In genomic region chr1:178468280-178468679, GRCm38 (mm10) we compare ENCODE assay signal across 9 mouse cellular contexts.
DNase-seq lines count a peak whose midpoint lies in the region; TF ChIP-seq lines count a peak whose summit lies in the region.
"Had no signal": no experiment of that assay in that cellular context is flagged by ENCODE, and none has a peak within 500 bp of the region (broad histone marks: within the 10 kb centered on the region; RNA-seq: fewer than 3 reads in every experiment).

No protein-coding gene starts in this region.

- no peak overlapping the region for H3K4me3 ChIP-seq in left cerebral cortex, adult 2 months
- H3K4me3 ChIP-seq: embryonic facial prominence, embryonic 15.5 days had no signal

- intact Hi-C loops in left cerebral cortex, adult 2 months (cut with DNase I) = loop anchor here (5.0 to 10.0 kb wide), 2 partner anchors 523 to 1009 kb away; no protein-coding TSS in a partner anchor
- intact Hi-C loops in left cerebral cortex, postnatal 36 days (cut with DNase I) = loop anchor here (5.0 to 10.0 kb wide), 3 partner anchors 523 to 1009 kb away; no protein-coding TSS in a partner anchor
- intact Hi-C loops in gastrocnemius, postnatal 36 days (cut with DNase I) = loop anchor here (5.0 kb wide), 1 partner anchor 326 kb away; no protein-coding TSS in a partner anchor

- H3K27ac ChIP-seq in left cerebral cortex, adult 2 months = no peak overlapping the region
- H3K27ac ChIP-seq: embryonic facial prominence, embryonic 15.5 days had no signal

- peak; percentile 68 for DNase-seq in cerebellum, adult 9-10 months
- no peak for DNase-seq in cerebellum, postnatal 25 days
- DNase-seq in left cerebral cortex, adult 2 months (ENCODE audit: extremely low spot score in 1 of 2, low spot score in 2 of 2) = no peak
- no peak for DNase-seq in left cerebral cortex, postnatal 36 days (ENCODE audit: low spot score in 2 of 2)
- peak; percentile 33 for DNase-seq in R1 (ENCODE audit: low read depth, low spot score)
- peak; percentile 14 for DNase-seq in lung, postnatal 14 days
- DNase-seq in right cerebral cortex, postnatal 36 days (ENCODE audit: low spot score in 2 of 2) = no peak
- no peak for DNase-seq in gastrocnemius, postnatal 36 days

- TF ChIP-seq CTCF in left cerebral cortex, adult 2 months (IDR thresholded peaks at IDR 0.05) = peak; percentile 88

Comparison
In these comparisons a context has a peak if more than half of its experiments do, and no peak if none do; other contexts are left out.
1. DNase-seq: peak in cerebellum, adult 9-10 months (single experiment), R1 (single experiment) and lung, postnatal 14 days (single experiment); none in cerebellum, postnatal 25 days (0 of 2), left cerebral cortex, adult 2 months (0 of 2), left cerebral cortex, postnatal 36 days (0 of 2), right cerebral cortex, postnatal 36 days (0 of 2) and gastrocnemius, postnatal 36 days (0 of 2).